Mouse (Mus musculus): Measurements from ENCODE around the gene Pla2g7.

DNA sequence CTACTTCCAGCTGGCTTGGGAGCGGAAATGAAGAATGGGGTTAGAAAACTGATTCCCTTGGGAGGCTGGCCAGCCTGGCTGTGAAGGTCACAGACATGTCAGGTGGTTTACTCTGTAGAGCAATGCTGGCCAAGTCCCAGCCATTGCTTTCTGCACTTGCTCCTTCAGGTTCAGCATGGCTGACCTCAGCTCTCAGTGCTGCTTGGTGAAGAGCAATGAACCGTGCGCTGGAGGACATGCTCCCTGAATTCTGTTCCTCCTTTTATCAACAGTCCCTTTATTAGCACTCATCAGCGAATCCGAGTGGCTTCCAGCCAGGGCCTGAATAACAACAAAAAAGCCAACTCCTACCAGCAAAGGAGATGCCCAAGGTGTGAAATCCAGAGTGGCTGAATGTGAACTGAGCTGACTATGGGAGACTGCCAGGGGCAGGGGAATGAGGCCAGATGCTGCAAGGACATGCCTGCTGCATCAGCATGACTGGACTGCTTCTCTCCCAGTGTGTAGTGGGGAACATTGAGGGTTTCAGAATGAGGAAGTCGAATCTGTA, 10.3 kb upstream of the Pla2g7 start:
- no peak for TF ChIP-seq MAX (IDR thresholded peaks at IDR 0.05)
- no peak for TF ChIP-seq CTCF (IDR thresholded peaks at IDR 0.05; ENCODE audit: control insufficient read depth, insufficient read depth, insufficient read length)
- TF ChIP-seq USF1 (IDR thresholded peaks at IDR 0.05; ENCODE audit: low read depth), result no peak

Data from C2C12 (cell line).